Mouse (Mus musculus) G1E (cell line): ENCODE results near the gene Ltbp1. TPM values are rescaled to one million over a fixed set of nuclear protein-coding genes. Genes with fewer than 3 reads are reported as not detected.

Experiments
- ATAC-seq: 2 replicates; pipeline ENCODE4 v1.8.0; 2016; ENCODE audit warnings: mild to moderate bottlenecking; ENCODE audit not compliant: insufficient number of reproducible peaks, poor library complexity, low FRiP score, severe bottlenecking; ENCODE audit errors: extremely low read depth
- DNase-seq: peaks from one replicate; pipeline ENCODE4 v3.0.0; 2012; ENCODE audit warnings: low spot score
- H3K27me3 ChIP-seq: 2 replicates; pipeline ENCODE4 v1.6.1; 2012; ENCODE audit warnings: mild to moderate bottlenecking, low read length, inconsistent platforms; ENCODE audit not compliant: insufficient read depth
- H3K36me3 ChIP-seq: replicated peaks from 2 replicates; pipeline ENCODE3; 2012; ENCODE audit warnings: mild to moderate bottlenecking, inconsistent platforms
- H3K4me1 ChIP-seq: 2 replicates; pipeline ENCODE4 v1.6.1; 2012; ENCODE audit warnings: low read depth, low read length, inconsistent platforms, mixed read lengths; ENCODE audit not compliant: insufficient read depth
- H3K4me3 ChIP-seq: 2 replicates; pipeline ENCODE4 v1.5.1; 2012; ENCODE audit warnings: low read depth, mild to moderate bottlenecking, inconsistent platforms, low read length, moderate library complexity, mixed read lengths
- H3K9me3 ChIP-seq: replicated peaks from 2 replicates; pipeline ENCODE4 v1.6.1; 2012; ENCODE audit warnings: inconsistent platforms
- CTCF ChIP-seq: IDR thresholded peaks from 2 replicates; pipeline ENCODE4 v1.5.1; 2012; ENCODE audit warnings: low read depth, low read length, inconsistent platforms, mixed read lengths
- GATA1 ChIP-seq: IDR thresholded peaks from 2 replicates; pipeline ENCODE4 v1.6.1; 2012; ENCODE audit warnings: borderline replicate concordance, low read length, inconsistent platforms, mixed read lengths
- GATA2 ChIP-seq: IDR thresholded peaks from 2 replicates; pipeline ENCODE4 v1.6.1; 2012; ENCODE audit warnings: low read depth, low read length, inconsistent platforms, borderline replicate concordance
- POLR2AphosphoS5 ChIP-seq: IDR thresholded peaks from 2 replicates; pipeline ENCODE4 v1.6.1; 2012; ENCODE audit warnings: low read depth, low read length, inconsistent platforms; ENCODE audit not compliant: insufficient replicate concordance
- TAL1 ChIP-seq: conservative IDR thresholded peaks from 2 replicates; pipeline ENCODE4 v1.6.1; 2012; ENCODE audit warnings: low read depth, low read length, inconsistent platforms, mixed read lengths
- polyA plus RNA-seq: library from polyadenylated mRNA; stranded (reverse); fragments of >175 nt; gene quantifications from 2 replicates; pipeline ENCODE4 v1.2.3, GENCODE M21; 2012
- total RNA-seq, 2 experiments: library from RNA; stranded (forward) in 1 of 2; stranded (reverse) in 1 of 2; fragments of 200-1000 nt in 1 of 2; fragments of >200 nt in 1 of 2; fragmentation: Nextera tagmentation in 1 of 2; gene quantifications; 2 replicates each; pipeline ENCODE4 v1.2.3; 2014 to 2017

The Ltbp1 gene
- total and polyA plus RNA-seq, 3 experiments, result 0.05 TPM; not detected in 2

GRCm38 (mm10) chr17:75438162-75438561 is 432.8 kb downstream of the Ltbp1 start:
- Histone ChIP-seq H3K27me3 (no peaks in the 10 kb centered on the region), H3K36me3 (no peaks in the 10 kb centered on the region), H3K4me3 (no peak overlapping the region), H3K4me1 (no peaks in the 10 kb centered on the region), H3K9me3 (peaks cover 16% of the 10 kb centered on the region)
- TF ChIP-seq GATA2, result no peak
- DNase-seq, result no peak
- ATAC-seq, result no peak

- H3K36me3 ChIP-seq, result no peaks in the 10 kb centered on the region
- no peak overlapping the region for H3K4me3 ChIP-seq
- TF ChIP-seq POLR2AphosphoS5 (no peak), CTCF (no peak), TAL1 (no peak), GATA2 (no peak), GATA1 (no peak)
- DNase-seq (no peak), ATAC-seq (no peak)
- H3K4me1 ChIP-seq, result no peaks in the 10 kb centered on the region
- H3K9me3 ChIP-seq, result peaks cover 15% of the 10 kb centered on the region
- no peaks in the 10 kb centered on the region for H3K27me3 ChIP-seq
These were observed 433.7 kb downstream of the Ltbp1 start for GRCm38 (mm10) chr17:75439062-75439461.

GRCm38 (mm10) chr17:75440619-75441018 is 435.3 kb downstream of the Ltbp1 start:
- no peak for TF ChIP-seq GATA2
- no peak for TF ChIP-seq POLR2AphosphoS5
- TF ChIP-seq TAL1, result no peak
- no peak for TF ChIP-seq CTCF
- no peak for ATAC-seq
- no peaks in the 10 kb centered on the region for H3K36me3 ChIP-seq
- H3K27me3 ChIP-seq, result no peaks in the 10 kb centered on the region
- no peak overlapping the region for H3K4me3 ChIP-seq
- no peak for DNase-seq
- no peaks in the 10 kb centered on the region for H3K4me1 ChIP-seq
- peaks cover 14% of the 10 kb centered on the region for H3K9me3 ChIP-seq

- no peaks in the 10 kb centered on the region for H3K4me1 ChIP-seq
- H3K9me3 ChIP-seq, result peaks cover 14% of the 10 kb centered on the region
- H3K27me3 ChIP-seq, result no peaks in the 10 kb centered on the region
- no peak for DNase-seq
- no peak for ATAC-seq
- no peaks in the 10 kb centered on the region for H3K36me3 ChIP-seq
- TF ChIP-seq CTCF (no peak), TAL1 (no peak), GATA2 (no peak), GATA1 (no peak), POLR2AphosphoS5 (no peak)
- no peak overlapping the region for H3K4me3 ChIP-seq
These were observed 436.0 kb downstream of the Ltbp1 start for GRCm38 (mm10) chr17:75441260-75441830.
